Mouse (Mus musculus): ENCODE measurements around the gene Cyp2d11.

DNA sequence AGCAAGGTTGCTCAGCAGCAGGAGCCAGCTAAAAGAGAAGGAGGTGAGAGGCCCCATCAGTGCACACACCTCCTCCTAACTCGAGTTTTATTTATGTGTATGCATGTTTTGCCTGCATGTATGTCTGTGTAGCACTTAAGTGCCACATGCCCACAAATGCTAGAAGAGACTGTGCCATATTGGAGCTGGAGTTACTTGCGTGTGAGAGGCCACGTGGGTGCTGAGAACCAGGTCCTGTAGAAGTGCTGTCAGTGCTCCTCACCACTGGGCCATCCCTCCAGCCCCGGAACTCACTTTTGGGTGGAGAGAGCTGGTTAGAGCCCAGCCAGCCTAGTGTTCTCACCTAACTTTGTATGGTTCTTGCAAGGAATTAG, 46.5 kb downstream of the Cyp2d11 start:
- no peak for TF ChIP-seq CTCF (IDR thresholded peaks at IDR 0.05; ENCODE audit: borderline replicate concordance, extremely low read depth, insufficient read depth, insufficient read length)
- no peak for TF ChIP-seq POLR2A (IDR thresholded peaks at IDR 0.05; ENCODE audit: borderline replicate concordance, extremely low read depth, insufficient read depth, insufficient read length, poor library complexity, severe bottlenecking)
